Mouse (Mus musculus) common myeloid progenitor, adult 5-6 weeks (primary cell): ENCODE results near the gene Mief1. TPM values are rescaled to one million over a fixed set of nuclear protein-coding genes. Genes with fewer than 3 reads are reported as not detected.

Experiments
- ATAC-seq: replicated peaks from 2 replicates; pipeline ENCODE4 v1.8.0; 2016; ENCODE audit warnings: low read depth, mild to moderate bottlenecking, moderate TSS enrichment, inconsistent platforms; ENCODE audit not compliant: poor library complexity, severe bottlenecking
- total RNA-seq: library from RNA; stranded (forward); fragments of 200-1000, 187-1606 nt; gene quantifications from 2 replicates; pipeline ENCODE4 v1.2.3, GENCODE M21; 2017

Gene Mief1
- total RNA-seq: 20.5 and 25.1 TPM in 2 replicates

DNA sequence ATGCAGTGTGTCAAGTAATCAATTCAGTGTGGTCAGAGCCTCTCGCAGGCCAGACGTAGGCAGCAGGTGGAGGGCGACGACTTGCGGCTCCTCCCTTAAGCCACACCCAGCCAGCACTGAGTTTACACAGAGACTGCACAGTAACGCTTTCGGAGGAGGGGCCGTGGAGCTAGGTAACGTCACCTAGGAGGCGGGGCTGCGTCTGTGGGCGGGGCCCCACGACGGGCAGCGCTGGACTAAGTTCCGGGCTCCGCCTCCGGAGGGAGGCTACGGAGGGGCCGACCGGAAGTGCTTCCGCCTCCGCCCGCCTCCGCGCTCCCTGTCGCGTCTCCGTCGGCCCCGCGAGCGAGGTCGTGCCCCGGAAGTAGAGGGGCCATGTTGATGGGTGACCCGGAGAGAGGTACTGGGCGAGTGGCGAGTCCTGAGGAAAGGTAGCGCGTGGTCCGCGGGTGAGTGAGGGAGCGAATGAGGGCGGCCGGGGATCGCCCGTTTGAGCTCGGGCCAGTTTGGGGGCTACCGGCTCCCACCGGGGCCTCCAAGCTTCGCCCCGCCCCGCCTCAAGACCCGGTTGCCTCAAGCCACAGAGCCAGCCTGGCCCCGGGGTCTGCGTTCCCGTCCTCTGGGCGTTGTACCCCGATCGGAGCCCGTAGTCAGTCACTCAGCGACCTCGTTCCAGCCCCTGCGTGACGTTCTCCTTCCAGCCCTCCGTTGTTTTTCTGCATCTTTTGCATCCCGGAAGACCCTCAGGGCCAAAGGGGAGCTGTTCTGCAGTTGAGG lies at the start of gene Mief1:
TSS of gene Mief1 (plus strand) at position 286 of the 777 bp plus-strand sequence.
- peak; percentile 98 for ATAC-seq

DNA sequence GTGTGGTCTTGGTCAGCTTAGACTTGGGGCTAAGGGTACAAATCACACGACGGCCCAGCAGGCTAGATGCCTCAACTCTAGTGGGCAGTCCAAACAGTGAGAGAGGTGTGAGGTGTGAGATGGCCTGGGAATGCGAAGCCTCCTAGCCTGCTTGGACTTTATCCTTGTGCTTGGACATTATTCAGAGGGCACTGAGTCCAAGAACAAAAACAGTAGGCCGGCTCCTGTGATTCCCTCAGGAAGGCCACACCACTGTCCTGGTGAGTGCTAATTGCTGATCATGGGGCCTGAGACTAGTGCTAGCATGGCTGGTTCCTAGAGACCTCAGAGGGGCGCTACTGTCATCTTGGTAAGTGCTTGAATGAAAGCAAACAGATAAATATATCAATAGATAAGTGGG lies 44.9 kb upstream of the Mief1 start:
- no peak for ATAC-seq

DNA sequence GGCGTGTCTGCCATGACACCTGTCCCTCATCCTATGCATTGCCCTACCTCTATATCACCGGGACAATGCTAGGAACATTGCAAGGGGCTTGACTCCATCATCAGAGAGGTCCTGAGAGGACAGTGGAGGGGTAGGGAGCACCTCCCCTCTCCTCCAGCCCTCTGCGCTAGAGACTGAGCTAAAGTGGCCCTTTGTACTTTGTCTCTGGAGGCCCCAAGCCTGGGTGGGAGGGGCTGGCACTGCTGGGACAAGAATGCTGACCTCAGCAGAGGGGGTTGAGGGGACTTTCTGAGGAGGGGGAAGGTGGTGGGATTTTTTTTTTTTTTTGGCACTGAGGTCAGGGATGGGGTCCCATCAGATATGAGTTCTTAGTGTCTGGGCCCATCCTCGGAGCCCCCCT lies 43.7 kb upstream of the Mief1 start:
- no peak for ATAC-seq

DNA sequence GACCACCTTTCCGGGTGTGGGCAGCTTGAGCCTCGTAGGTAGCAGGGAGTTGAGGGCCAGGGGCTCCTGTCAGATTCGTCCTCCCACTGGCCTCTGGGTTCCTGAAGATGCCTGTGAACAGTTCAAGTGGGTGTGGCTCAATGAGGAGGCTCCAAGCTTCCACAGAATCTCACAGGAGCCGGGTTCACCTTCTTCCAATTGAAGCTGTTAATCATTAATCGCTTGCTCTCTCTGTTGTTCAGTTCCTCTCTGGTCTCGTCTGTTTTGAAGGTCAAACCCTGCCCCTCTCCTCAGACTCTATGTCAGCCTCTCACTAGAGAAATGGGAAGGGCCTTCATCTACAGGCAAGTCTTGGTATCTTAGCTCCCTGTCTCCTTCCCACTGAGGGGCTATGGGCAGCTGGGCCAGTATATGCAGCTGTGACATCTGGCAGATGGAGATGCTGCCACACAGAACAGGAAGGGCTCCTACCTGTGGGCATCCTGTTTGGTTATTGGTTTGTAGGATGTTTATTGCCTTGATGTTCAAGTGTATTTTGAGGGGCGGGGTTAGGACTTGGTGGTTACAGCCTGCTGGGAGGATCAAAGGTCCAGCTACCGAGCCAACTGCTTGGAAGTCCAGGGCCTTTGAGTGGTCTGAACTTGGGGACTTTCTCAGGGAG lies 42.1 kb upstream of the Mief1 start:
- no peak for ATAC-seq

DNA sequence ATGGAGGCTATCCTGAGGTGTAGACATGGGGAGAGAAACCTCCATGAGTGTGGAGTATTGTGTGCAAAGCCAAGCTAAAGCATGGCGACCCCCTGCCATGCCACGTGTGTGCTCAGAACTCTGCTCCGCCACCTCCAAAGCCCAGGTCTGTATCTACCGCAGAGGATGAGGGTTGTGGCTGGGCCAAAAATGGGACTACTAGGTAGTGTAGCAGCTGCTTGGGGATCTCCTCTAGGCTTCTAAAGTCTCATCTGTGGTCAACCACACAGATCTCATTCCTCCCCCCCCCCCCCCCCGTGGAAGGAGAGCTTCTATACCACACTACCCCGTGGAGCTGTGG lies 41.6 kb upstream of the Mief1 start:
- no peak for ATAC-seq

DNA sequence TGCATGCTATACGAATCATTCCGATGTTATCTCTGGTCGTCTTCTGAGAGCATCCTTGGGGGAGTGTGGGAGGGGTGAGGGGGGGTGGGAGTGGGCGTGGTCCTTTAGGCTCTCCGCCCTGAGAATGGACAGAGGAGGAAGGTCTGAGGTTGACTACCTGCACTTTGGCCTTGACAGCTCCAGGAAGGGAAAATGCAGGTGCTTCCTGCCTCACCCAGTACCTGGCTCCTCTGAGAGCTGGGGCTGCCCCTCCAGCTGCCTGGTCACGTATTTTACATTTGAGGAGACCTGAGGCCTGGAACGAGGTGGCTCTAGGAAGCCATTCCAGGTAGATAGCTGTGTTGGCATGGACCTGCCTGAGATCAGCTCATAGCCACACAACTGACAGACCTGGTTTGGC lies 41.0 kb upstream of the Mief1 start:
- no peak for ATAC-seq

DNA sequence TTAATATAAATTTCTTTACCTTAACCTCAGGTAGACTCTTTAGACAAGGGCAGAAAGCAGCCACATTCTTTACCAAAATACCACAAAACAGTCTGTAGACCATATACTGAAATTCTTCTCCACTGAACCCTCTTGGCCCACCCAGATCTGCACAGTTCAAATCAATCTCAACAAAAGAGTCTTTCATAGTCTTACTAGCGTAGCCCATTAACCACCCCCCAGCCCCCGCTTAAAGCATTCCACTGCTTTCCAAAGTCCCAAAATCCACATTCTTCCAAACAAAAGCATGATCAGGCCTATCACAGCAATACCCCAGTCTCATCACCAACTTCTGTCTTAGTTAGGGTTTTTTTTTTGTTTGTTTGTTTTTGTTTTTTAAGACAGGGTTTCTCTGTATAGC lies 34.3 kb upstream of the Mief1 start:
- ATAC-seq: no peak

DNA sequence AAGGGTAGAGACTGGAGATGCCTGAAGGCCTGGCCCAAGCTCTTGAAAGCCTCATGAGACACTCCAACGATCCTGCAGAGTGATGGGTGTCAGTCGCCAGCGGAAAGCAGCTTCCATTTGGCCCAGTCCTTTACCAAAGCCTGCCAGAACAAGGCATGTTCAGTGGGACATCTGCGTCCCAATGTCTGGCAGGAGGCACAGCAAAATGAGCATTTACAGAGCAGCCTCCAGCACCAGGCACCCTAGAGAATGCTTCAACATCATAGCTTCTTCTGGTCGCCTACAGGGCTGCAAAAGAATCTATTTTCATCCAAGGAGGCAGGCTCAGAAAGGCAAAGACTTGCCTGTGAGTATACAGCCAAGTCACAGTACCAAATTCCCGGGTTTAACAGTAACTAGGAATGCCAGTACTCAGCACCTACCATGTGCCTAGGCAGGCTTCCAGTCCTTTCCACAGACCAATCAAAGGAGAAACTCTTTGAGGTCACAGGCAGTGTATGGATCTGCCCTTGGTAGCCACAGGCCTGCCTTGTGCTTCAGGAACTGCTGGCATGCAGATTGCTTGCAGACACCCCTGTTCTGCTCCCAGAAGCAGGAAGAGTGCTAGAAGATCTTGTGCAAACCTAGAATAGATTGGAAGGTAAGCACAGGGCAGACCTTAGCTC lies 31.6 kb upstream of the Mief1 start:
- ATAC-seq: no peak

DNA sequence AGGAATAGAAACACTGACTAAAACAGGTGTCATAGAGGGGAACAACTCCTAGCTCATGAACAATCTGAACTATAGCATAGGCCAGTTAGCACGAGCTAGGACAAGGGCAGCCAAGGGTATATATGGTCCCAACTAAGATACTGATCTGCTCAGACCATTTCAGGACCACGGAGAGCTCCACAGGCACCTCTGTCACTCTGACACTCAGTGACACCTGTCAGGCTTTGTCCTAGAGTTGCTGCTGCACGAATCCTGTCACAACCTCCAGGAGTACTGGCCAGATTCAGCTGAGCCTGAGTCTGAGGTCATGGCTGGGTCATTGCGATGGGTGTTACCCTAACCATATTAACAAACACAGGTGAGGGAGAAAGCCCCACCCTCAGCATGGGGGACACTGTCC lies 30.4 kb upstream of the Mief1 start:
- 0 out of 2 replicates have a peak, but pooled peaks have one; percentile 25 for ATAC-seq

DNA sequence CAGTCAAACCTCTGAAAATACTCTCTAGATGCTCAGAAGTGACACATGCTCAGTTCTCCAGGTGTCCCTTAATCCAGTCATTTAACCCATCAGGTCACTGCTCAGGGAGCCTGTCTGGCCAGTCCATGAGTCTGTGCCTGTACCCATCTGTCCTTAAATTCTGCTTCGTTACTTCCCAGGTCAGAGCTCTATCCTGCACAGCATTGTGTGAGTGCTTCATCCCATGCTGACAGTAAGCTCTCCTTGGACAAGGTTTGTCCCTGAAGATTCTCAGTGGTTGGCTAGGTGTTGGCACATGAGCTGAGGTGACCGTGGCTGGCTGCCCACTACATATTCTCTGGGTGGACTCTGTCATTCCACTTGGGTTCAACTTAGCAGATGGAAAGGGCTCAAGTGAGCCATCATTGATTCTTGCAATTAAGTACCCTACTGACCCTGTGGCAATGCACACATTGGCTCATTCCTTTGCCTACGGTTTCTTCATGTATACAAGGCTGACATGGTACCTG lies 27.7 kb upstream of the Mief1 start:
- ATAC-seq: no peak

DNA sequence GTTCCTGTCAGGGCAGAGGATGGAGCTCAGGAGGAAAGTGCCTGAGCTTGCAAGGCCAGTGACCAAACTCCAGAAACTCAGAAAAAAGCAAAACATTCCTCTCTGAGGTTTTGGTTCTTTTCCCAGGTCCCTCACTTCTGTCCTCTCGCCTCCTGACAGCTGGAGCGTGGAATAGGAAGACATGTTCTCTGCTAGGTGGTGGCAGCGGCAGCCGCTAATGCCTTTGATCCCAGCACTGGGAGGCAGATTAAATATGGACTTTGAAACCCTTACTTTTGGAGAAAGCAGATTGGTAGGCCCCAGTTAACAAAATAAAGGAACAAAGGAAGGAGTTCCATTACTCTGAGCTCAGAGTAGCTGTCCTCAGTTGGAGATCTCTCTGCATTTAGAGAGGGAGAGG lies 25.4 kb upstream of the Mief1 start:
- ATAC-seq: no peak

DNA sequence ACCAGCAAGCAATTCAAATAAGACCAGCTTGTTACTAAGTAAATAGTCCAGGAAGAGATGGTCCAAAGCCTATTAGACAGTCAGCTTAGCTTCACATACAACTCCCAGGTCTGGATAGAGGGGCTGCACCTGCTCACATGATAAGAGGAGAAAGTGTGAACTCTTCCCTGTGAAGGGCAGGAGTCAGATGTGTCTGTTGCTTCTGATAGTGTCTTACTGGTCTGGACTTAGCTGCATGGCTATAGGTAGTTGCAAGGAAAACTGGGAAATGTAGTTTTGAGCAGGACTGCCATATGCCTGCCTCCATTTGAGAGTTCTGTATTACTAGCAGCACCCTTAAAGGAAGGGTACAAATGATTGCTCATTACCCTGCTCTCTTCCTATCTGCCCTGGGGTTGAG lies 20.1 kb upstream of the Mief1 start:
- ATAC-seq: no peak

DNA sequence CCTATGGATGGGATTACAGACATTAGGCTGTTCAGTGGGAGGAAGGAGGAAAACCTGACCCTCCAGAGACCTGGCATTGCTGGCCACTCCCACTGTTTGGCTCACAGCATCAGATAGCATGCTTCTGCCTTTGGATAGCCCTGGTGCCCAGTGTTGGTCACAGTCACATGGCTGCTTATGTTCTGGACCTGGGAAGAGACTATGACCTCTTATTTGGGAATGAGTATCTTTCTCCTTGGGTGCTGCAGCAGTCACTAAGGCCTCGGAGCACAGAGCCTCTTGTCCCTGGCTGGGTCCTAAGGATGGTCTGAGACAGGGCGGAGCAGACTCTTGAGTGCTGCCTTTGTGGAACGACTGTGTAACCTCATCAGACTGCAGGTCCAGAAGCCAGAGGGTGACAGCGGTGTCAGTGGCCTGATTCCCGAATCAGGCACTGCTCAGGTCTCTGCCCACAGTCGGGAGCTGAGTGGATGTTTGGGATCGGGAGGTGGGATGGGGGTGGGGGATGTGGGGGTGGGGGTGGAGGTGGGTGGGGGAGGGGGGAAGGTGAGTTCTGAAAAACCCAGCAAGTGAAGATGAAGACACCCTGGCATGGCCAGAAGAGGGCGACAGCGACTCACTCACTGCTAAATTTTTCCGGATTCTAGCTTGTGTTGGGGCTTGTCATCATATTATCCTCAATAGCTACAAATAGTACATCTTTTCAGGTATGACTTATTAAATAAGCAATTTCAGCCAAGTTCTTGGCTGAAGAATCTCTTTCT lies 17.9 kb upstream of the Mief1 start:
- no peak for ATAC-seq

DNA sequence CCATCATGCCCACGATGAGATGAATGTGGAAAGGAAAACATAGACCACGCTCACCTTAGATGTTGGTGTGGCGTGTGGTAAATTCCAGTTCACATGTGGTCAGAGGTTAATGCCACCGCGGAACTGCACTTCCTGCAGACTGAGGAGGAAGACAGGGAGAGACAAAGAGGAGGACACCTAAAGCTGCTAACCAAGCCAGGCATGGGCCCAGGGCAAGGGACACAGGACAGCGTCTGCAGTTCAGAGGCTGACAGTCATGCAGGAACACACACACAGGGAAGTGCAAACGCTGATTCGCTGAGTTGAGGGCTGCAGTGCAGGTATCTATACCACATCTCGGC lies 17.4 kb upstream of the Mief1 start:
- ATAC-seq: 0 out of 2 replicates have a peak, but pooled peaks have one; percentile 16

DNA sequence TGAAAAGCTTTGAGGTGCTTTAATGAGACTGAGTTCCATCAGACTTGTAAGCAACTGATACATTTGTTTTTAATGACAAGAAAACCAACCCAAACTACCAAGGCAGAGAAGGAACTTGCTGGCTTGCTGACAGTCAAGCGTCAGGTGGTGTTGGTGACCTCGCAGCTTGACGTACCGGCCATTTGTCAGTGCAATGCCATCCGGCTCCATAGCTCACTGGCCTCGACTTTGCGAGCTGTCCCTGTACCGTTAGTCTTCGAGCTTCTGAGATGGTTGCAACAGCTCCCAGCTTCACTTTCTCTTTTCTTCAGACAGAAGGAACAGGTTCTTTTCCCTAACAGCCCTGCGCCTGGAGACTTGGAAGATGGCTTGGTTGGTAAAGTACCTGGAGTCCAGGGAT lies 16.3 kb upstream of the Mief1 start:
- no peak for ATAC-seq

DNA sequence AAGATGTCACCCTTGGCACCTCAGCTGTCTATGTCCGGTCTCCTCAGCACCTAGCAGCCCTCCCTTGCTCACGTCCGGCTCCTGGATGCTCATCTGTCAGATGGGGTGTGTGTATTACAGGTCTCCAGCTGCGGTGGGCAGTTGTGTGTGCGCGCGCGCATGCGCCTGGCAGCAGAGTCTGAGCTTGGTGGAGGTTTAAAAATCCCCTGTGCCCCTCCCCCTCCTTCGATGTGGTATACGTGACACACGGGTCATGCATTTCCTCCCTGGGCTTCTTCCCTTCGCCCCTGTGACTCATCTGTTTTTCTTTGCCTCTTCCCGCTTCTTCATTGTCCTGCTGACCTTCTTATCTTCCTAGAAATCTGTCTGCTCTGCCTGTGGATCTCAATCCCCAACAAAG lies 14.6 kb upstream of the Mief1 start:
- ATAC-seq: peak; percentile 56

DNA sequence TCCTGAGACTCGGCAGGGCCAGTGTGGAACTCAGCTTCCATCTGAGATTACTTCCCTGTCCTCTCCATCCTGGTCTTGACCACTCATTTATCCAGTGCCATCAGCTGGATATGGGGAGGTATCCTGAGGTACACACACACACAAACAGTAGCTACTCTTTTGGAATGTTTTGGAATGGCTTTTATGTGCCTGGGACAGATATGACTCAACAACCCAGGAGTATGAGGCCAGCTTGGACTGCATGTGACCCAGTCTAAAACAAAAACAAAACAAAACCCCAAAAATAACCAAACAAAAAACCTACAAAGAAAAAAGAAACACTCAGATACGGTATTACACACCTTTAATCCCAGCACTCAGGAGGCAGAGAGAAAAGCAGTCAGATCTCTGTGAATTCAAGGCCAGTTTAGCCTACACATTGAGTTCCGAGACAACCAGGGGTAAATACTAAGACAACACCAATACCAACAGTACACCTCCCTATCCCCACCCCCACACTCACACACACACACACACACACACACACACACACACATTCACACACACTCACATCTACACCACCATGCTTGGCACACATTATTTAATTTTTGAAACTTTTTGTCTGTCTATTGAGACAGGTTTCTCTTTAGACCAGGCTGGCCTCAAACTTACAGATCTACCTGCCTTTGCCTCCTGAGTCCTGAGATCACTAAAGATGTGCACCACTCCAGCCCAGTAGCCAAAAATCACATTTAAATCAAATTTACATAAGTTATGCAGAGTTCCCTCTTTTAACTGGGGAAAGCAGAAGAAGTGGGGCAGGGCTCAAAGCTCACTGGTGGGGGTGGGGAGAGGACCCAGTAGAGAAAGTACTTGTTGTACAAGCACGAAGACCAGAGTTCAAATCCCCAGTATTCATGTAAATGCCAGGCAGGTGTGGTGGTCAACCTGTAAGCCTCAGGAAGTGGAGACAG lies 13.8 kb upstream of the Mief1 start:
- no peak for ATAC-seq

DNA sequence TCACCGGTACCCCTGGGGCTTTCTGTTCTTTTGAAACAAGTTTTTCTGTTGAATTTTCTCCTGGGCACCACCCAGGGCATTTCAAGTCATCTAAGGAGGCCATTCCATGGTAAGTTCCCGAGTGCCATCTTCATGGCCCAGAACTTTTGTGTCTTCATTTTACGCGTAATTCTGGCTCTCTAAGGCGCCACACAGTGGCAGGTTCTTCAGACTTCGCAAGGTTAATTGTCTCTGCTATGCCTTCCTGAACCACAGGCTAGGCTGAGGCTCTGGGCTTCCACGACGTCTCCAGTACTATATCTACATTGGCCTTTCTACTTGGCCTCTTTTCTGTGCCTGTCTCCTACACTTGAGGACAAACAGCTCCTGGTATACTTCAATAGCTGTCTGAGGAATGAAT lies 12.8 kb upstream of the Mief1 start:
- no peak for ATAC-seq

DNA sequence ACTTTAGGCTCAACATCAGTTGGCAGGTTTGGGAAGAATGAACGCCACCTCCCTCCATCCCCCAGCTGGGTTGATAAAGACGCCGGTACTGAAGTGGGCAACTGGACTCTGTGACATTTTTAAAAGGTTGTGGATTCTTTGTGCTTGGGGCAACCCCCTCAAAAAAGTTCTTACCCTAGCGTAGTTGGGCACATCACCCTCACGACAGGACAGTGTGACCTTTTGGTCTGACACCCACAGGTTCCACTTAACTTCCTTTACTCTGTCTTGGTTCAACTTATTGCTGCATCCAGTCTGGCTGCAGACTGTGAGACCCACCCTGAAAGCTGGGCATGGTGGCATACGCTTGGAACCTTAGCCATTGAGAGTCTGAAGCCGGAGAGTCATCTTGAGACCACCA lies 10.1 kb upstream of the Mief1 start:
- no peak for ATAC-seq
